Mouse (Mus musculus) ES-Bruce4 (cell line): Measurements from ENCODE around the gene Tmem129. TPM values are rescaled to one million over a fixed set of nuclear protein-coding genes. Genes with fewer than 3 reads are reported as not detected.

Source experiments
- H3K27ac ChIP-seq: 2 replicates; pipeline ENCODE4 v1.5.1; 2012; ENCODE audit warnings: low read length, inconsistent platforms; ENCODE audit not compliant: insufficient read depth
- H3K27me3 ChIP-seq: 2 replicates; pipeline ENCODE4 v1.6.1; 2012; ENCODE audit warnings: mild to moderate bottlenecking, low read length, inconsistent platforms; ENCODE audit not compliant: control insufficient read depth, poor library complexity, insufficient read depth, severe bottlenecking
- H3K36me3 ChIP-seq: 2 replicates; pipeline ENCODE4 v1.6.1; 2012; ENCODE audit warnings: inconsistent platforms, mild to moderate bottlenecking, low read length, moderate library complexity; ENCODE audit not compliant: control insufficient read depth, poor library complexity, insufficient read depth, severe bottlenecking
- H3K4me1 ChIP-seq: one replicate; pipeline ENCODE4 v1.8.1; 2011; ENCODE audit warnings: low read length; ENCODE audit not compliant: control insufficient read depth, insufficient read depth
- H3K4me3 ChIP-seq: 2 replicates; pipeline ENCODE4 v1.5.1; 2011; ENCODE audit warnings: low read depth, mild to moderate bottlenecking, low read length
- H3K9ac ChIP-seq: 2 replicates; pipeline ENCODE4 v1.6.1; 2012; ENCODE audit warnings: low read depth, mild to moderate bottlenecking, inconsistent platforms; ENCODE audit not compliant: poor library complexity, severe bottlenecking
- H3K9me3 ChIP-seq: replicated peaks from 2 replicates; pipeline ENCODE4 v1.6.1; 2012; ENCODE audit warnings: mild to moderate bottlenecking, low read length, inconsistent platforms; ENCODE audit not compliant: control insufficient read depth, poor library complexity, insufficient read depth, severe bottlenecking
- CTCF ChIP-seq: IDR thresholded peaks from one replicate; pipeline ENCODE4 v1.8.1; 2011; ENCODE audit warnings: low read depth, low read length
- EP300 ChIP-seq: IDR thresholded peaks from 2 replicates; pipeline ENCODE4 v1.6.1; 2011; ENCODE audit warnings: low read depth, low read length; ENCODE audit not compliant: insufficient read depth
- POLR2A ChIP-seq: IDR thresholded peaks from one replicate; pipeline ENCODE4 v1.8.1; 2011; ENCODE audit warnings: low read length; ENCODE audit not compliant: insufficient read depth
- polyA plus RNA-seq: library from polyadenylated mRNA; stranded (reverse); fragments of >200 nt; gene quantifications from 2 replicates; pipeline ENCODE4 v1.2.4, GENCODE M21; 2011; ENCODE audit warnings: low read depth; ENCODE audit not compliant: missing spikeins, insufficient read depth, insufficient read length

Gene Tmem129
- polyA plus RNA-seq, 1 experiment, result 7.3 TPM

DNA sequence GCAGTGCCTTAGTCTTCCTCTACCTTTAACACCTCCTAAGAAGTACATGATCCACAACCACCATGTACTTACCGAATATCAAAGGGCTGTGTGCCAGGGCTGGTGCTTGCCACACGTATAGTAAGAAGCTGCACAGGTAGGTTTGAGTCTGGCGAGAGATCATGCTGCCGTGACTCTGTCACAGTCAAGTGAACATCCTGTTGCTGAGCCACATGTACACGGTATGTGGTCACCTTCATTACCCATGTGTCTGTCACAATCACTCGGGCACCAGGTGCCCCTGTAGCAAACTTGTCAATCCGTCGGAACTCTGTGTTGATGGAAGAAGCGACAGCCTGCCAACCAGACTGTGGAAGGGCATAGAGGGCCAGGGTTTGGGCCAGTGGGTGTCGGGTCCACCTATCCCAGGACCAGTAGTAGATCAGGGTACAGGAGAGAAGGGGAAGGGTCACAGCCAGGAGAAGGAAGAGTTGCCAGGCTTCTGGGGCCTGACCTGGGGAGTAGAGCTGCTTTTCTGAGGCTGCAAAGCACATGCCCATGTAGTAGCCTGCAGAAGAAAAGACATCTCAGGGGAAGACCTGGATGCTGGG is 2.9 kb downstream of the Tmem129 start:
- H3K36me3 ChIP-seq, result peaks cover 3% of the 10 kb centered on the region
- no peak overlapping the region for H3K27ac ChIP-seq
- H3K4me3 ChIP-seq, result no peak overlapping the region
- H3K9ac ChIP-seq, result no peak overlapping the region
- TF ChIP-seq EP300 (no peak), POLR2A (no peak), CTCF (no peak)
- no peaks in the 10 kb centered on the region for H3K27me3 ChIP-seq
- H3K9me3 ChIP-seq, result no peaks in the 10 kb centered on the region
- H3K4me1 ChIP-seq, result no peaks in the 10 kb centered on the region

DNA sequence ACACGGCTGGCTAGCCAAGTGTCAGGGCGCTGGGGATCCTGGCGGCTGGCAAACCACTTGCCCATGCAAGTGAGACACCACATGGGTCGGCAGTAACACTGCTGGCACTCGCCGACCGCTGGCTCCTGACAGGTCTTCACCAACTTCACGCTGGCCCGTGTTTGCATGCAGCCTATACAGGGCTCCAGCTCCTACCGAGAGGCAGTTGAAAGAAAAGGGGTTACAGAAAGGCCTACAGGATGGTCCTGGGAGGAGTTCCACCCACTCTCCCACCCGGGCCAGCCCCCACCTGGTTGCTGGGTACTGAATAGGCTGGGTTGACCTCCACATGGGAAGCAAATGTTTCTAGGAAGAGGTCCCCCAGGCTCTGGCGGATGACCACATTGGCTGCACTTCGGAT is 3.8 kb downstream of the Tmem129 start:
- Histone ChIP-seq H3K36me3 (peaks cover 10% of the 10 kb centered on the region), H3K9ac (no peak overlapping the region), H3K27ac (no peak overlapping the region), H3K4me3 (no peak overlapping the region), H3K4me1 (no peaks in the 10 kb centered on the region), H3K9me3 (no peaks in the 10 kb centered on the region), H3K27me3 (no peaks in the 10 kb centered on the region)
- TF ChIP-seq CTCF (no peak), EP300 (no peak), POLR2A (no peak)

DNA sequence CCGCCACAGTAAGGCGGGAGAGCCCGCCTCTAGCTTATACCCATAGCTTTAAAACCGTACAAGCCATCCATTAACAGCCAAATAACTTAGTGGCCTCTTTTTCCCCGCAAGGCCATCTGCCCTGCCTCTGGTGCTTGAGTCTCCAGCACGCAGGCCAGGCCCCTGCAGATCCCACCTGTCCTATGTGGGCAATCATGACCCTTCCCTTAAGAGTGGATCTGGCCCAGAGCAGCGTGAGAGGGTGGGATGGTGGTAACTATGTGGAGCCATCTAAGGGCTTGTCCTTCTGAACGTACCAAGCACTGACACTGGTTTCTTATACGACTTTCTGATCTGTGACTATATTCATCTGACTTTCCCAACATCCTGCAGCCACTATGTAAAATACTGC is 5.4 kb downstream of the Tmem129 start:
- Histone ChIP-seq H3K9ac (peak overlapping the region; percentile 60), H3K9me3 (no peaks in the 10 kb centered on the region), H3K36me3 (peaks cover 22% of the 10 kb centered on the region), H3K4me1 (no peaks in the 10 kb centered on the region), H3K27ac (0 out of 2 replicates have a peak overlapping the region, but pooled peaks have one; percentile 9), H3K27me3 (no peaks in the 10 kb centered on the region), H3K4me3 (peak overlapping the region; percentile 58)
- no peak for TF ChIP-seq CTCF
- peak; percentile 60 for TF ChIP-seq POLR2A

DNA sequence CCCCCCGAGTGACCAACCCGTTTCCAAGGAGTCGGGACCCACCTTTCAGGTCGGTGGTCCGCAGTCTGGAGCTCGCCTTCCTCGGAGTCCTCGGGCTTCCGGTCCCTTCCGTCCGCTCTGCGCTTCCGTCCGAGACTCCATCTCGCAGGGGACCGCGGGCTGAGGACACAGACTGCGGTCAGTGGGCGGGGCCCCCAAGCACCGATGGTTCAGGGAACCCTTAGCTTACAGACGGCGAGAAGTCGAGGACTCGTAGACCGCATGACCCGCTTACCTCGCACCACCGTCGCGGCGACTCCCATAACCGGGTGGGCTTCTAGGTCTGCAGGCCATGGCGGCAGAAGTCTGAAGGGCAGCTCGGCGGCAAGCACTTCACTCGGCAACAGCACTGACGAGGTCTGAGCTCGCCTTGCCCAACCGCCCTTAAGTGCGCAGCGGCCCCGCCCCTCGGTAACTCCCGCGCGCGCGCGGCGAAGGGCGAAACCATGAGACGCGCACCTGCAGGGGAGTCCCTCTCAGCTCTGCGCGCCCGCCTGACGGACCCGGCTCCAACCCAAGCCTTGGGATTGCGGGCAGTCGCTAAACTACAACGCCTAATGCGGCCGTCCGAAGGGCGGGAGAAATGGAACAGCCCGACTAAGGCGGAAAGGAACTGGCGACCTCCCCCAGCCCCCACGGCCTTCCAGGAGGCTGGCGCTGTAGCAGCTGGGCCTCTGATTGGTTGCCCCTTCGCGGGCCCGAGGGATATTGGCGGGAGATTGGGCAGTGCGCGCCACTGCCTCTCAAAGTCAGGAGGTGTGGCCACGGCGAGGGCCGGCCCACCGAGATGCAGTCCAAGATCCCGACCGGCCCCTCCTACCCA is 6.1 kb downstream of the Tmem129 start, which contains the start of gene Slbp:
Gene Slbp (minus strand): TSS at position 654 of the 862 bp plus-strand sequence.
- H3K27ac ChIP-seq, result peak within 1 kb of the TSS; percentile 19; the same call in 1 of the 2 replicates
- peak within 1 kb of the TSS; percentile 85 for H3K4me3 ChIP-seq
- no peaks in the 10 kb centered on the region for H3K4me1 ChIP-seq
- no peaks in the 10 kb centered on the region for H3K9me3 ChIP-seq
- H3K27me3 ChIP-seq, result no peaks in the 10 kb centered on the region
- peak within 1 kb of the TSS; percentile 60 for H3K9ac ChIP-seq
- TF ChIP-seq POLR2A, result peak; percentile 99
- peak; percentile 26; the same call in 1 of the 2 replicates for TF ChIP-seq EP300
- no peak for TF ChIP-seq CTCF
- peaks cover 29% of the 10 kb centered on the region for H3K36me3 ChIP-seq

DNA sequence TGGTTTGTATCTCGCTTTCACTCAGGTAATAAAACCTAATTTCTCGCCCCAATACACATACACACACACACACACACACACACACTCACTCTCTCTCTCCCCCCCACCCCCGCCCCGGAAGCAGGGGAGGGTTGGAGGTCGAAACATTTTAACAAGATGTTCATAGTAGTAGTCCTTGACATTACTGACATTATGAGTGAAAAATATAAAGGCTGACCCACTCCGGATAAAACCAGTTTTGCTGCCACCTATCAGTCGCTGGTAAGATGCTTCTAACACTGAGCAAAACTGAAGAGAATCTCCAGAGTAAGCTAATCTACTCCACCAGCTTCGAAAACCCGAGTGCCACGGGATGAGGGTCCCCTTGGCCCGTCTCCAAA is 6.7 kb downstream of the Tmem129 start:
- Histone ChIP-seq H3K27me3 (no peaks in the 10 kb centered on the region), H3K4me1 (no peaks in the 10 kb centered on the region), H3K36me3 (peaks cover 33% of the 10 kb centered on the region), H3K4me3 (peak overlapping the region; percentile 85), H3K9me3 (no peaks in the 10 kb centered on the region), H3K27ac (no peak overlapping the region), H3K9ac (peak overlapping the region; percentile 60)
- TF ChIP-seq POLR2A (no peak), EP300 (no peak), CTCF (no peak)

DNA sequence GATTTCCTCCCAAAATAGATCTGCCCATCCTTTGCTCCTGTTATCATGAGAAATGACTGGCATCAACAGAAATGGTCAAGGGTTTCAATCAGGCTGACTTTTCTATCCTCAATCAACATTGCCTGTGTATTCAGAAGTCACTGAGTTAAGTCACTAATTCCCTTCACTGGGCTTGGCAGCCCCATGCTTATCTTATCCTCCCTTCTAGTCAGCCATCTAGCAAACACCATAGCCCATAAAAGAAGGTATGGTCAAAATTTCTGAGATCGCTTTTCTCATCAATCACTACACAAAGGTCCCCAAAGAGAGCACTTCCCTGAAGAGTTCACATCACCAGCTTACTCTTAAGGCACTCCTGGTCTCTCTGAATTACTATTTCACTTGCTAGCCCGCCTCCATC is 7.2 kb downstream of the Tmem129 start:
- Histone ChIP-seq H3K27me3 (no peaks in the 10 kb centered on the region), H3K4me3 (peak overlapping the region; percentile 85), H3K4me1 (no peaks in the 10 kb centered on the region), H3K27ac (no peak overlapping the region), H3K9me3 (no peaks in the 10 kb centered on the region), H3K36me3 (peaks cover 38% of the 10 kb centered on the region), H3K9ac (peak overlapping the region; percentile 60)
- TF ChIP-seq EP300 (no peak), CTCF (no peak), POLR2A (no peak)
